Mouse (Mus musculus) liver, adult 2 months (tissue): Measurements from ENCODE around the gene C530025M09Rik.

Source experiments
- CTCF ChIP-seq: fragments of 200-500 bp; IDR thresholded peaks from 2 replicates; pipeline ENCODE4 v1.5.1; 2011; ENCODE audit warnings: low read depth, low read length, control low read depth
- POLR2A ChIP-seq: fragments of 200-500 bp; IDR thresholded peaks from 2 replicates; pipeline ENCODE4 v1.6.1; 2011; ENCODE audit warnings: low read length, control low read depth; ENCODE audit not compliant: insufficient read depth; ENCODE audit errors: extremely low read depth

DNA sequence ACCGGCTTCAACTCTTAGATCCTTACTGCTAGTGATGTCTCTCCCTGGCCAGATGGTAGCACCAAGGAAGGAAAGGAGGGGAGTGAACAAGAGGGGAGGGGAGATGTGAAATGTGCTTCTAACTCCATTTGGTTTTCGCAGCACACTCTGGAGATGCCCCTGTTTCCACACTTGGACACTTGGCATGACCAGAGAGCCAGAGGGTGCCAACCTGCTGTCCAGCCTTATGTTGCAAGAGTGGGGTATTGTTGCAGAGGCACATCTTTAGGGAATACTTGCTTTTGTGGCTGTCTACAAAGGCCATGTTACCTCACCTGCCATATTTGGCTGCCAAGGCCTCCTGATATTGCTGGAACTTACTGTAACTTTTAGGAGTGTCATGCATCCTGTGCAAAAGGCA lies 8.7 kb upstream of the C530025M09Rik start:
- TF ChIP-seq POLR2A (no peak), CTCF (no peak)
